ENCODE assay signal across 1 mouse cellular context in genomic region chr2:121003586-121003985, GRCm38 (mm10).
A peak's percentile ranks its signal among the peaks of the same experiment; 100 is the strongest.
TF ChIP-seq lines count a peak whose summit lies in the region.

No protein-coding gene starts in this region.

TF ChIP-seq in MEL, 35 proteins besides CTCF, POLR2A, EP300 and RAD21:
- no peak for TF ChIP-seq JUND (IDR thresholded peaks at IDR 0.05; ENCODE audit: low read depth, low read length)
- TF ChIP-seq CHD2 (IDR thresholded peaks at IDR 0.05; ENCODE audit: low read length): no peak
- TF ChIP-seq SIN3A (IDR thresholded peaks at IDR 0.05; ENCODE audit: low read length): no peak
- TF ChIP-seq MAZ (IDR thresholded peaks at IDR 0.05; ENCODE audit: low read depth, low read length): no peak
- peak; percentile 47; the same call in 1 of the 2 replicates for TF ChIP-seq MYC (IDR thresholded peaks at IDR 0.05; ENCODE audit: low read depth, low read length)
- TF ChIP-seq GABPA (IDR thresholded peaks at IDR 0.05; ENCODE audit: low read depth, low read length): no peak
- no peak for TF ChIP-seq USF1 (IDR thresholded peaks at IDR 0.05; ENCODE audit: low read depth, low read length)
- no peak for TF ChIP-seq UBTF (IDR thresholded peaks at IDR 0.05; ENCODE audit: borderline replicate concordance, insufficient read depth, low read depth, low read length)
- peak; percentile 63 for TF ChIP-seq SMC3 (IDR thresholded peaks at IDR 0.05; ENCODE audit: low read depth, low read length)
- no peak for TF ChIP-seq ZKSCAN1 (IDR thresholded peaks at IDR 0.05; ENCODE audit: low read depth, low read length)
